Mouse (Mus musculus) layer of hippocampus, adult 8-10 months (tissue): Measurements from ENCODE around the gene Npr3. TPM values are rescaled to one million over a fixed set of nuclear protein-coding genes. Genes with fewer than 3 reads are reported as not detected.
"Not testable (repeated sequence)": the region's sequence is repeated elsewhere in the genome, so short reads cannot be mapped to it uniquely, and the experiment has no call there.

Experiments
- DNase-seq, 2 experiments: peaks; one replicate each; pipeline ENCODE4 v3.0.0; 2022; ENCODE audit warnings: low spot score in 2 of 2
- total RNA-seq, 4 experiments: library from RNA; stranded (reverse); gene quantifications; 2 replicates each; pipeline ENCODE4 v1.2.4; 2022

Npr3 gene
- total RNA-seq, 4 experiments from 2014 or later, result 14.4 to 19.2 (median 18.0) TPM

DNA sequence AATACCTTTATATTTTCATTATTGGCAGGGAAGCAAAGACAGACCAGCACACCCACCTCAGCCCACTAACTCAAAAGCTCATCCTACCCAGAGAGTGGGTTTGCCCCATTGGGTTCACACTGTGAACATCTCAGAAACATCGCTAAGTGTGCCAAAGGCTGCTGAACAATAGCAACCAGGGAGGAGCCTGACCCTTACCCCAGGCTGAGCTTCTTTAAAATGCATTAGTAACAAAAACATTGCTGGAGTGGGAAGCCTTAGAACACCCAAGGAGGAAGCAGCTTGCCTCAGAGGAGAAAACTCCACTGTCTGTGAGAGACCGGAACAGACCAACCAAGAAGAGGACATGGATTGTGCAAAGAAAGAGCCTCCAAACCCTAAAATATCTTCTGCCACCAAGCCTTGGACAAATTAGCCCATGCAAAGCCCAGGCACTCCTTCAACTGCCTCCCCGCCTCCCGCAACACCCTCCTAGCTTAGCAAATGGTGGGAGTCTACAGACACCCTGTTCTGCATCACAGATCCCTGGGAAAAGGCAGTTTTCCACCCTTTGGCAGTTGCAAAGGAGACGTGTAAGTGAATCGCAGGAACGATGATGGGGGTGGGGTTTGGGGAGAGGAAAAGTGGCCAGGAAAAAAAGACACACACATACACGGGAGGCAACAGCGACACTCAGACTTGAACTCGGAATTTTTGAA, 24.4 kb downstream of the Npr3 start:
- DNase-seq, result no peak

GRCm38 (mm10) chr15:11881822-11882221, 25.3 kb downstream of the Npr3 start:
- DNase-seq, result no peak

GRCm38 (mm10) chr15:11878334-11878733, 28.8 kb downstream of the Npr3 start:
- no peak for DNase-seq

GRCm38 (mm10) chr15:11877273-11877672, 29.8 kb downstream of the Npr3 start:
- no peak for DNase-seq

DNA sequence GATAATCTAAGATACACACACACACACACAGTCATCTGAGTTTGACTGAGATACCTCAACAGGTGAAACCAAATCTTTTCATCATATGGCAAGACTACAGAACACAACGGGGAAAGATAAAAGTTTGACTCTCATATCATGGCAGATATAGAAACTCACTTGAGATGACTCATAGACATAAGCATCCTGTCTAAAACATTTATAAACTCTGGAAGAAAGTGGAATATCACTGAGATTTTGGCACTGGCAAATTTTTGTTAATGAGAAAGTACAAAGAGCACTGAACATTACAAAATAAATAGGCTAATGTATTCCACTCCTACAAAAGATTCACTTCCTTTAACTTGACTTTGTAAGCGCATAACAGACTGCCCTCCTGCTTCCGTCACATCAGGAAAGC, 40.2 kb downstream of the Npr3 start:
- no peak for DNase-seq

GRCm38 (mm10) chr15:11863540-11863818, 43.6 kb downstream of the Npr3 start:
- DNase-seq, result no peak

GRCm38 (mm10) chr15:11862785-11863539, 44.1 kb downstream of the Npr3 start:
- peak; percentile 22 to 30 for DNase-seq

DNA sequence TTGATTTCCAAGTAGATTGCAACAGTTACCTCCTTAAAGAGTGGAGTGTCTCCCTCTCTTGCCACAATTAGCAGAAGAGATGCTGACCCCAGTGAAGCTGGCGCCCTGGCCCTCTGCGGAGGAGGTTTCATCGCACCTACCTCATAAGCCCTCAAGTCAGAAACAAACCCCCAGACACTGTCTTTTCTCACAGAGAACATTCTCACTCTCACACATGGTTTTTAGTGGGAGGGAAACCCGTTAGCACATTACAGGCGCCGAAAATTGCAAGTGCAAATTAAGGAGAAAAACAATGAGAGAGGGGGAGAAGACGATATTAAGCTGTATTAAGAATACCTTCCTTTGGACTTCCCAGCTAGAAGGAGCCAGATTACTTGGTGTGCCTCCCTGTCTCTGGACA, 44.8 kb downstream of the Npr3 start:
- DNase-seq, result no peak

GRCm38 (mm10) chr15:11860259-11860658, 46.8 kb downstream of the Npr3 start:
- DNase-seq, result no peak

DNA sequence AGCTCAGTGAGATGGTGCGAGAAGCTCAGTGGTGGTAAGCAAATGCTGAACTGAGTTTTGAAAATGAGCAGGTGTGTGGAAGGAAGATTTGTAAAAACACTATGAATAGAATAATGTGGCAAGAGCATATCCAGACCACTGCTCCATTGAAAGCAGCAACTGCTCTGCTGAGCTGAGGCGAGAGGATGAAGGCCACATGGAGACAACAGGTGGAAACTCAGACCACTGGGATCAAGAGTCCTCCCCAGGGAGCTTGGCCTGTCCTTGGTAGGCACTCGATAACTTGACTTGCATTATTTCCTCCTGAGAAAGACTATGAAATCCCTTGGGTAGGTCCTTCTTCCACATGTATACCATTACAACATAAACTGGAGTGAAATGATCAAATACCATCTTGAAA, 47.3 kb downstream of the Npr3 start:
- no peak for DNase-seq

GRCm38 (mm10) chr15:11858411-11858810, 48.7 kb downstream of the Npr3 start:
- DNase-seq, result peak in 1 of 2 experiments; percentile 38

- DNase-seq, result no peak
These were observed 61.7 kb downstream of the Npr3 start for GRCm38 (mm10) chr15:11845204-11846062.

- no peak for DNase-seq
These were observed 63.0 kb downstream of the Npr3 start for GRCm38 (mm10) chr15:11844115-11844514.

- DNase-seq, result no peak
These were observed 65.3 kb downstream of the Npr3 start for GRCm38 (mm10) chr15:11841828-11842227.

GRCm38 (mm10) chr15:11835913-11836312, 71.2 kb downstream of the Npr3 start:
- no peak for DNase-seq

- not testable (repeated sequence) for DNase-seq
These were observed 84.7 kb downstream of the Npr3 start for GRCm38 (mm10) chr15:11822347-11822746.

DNA sequence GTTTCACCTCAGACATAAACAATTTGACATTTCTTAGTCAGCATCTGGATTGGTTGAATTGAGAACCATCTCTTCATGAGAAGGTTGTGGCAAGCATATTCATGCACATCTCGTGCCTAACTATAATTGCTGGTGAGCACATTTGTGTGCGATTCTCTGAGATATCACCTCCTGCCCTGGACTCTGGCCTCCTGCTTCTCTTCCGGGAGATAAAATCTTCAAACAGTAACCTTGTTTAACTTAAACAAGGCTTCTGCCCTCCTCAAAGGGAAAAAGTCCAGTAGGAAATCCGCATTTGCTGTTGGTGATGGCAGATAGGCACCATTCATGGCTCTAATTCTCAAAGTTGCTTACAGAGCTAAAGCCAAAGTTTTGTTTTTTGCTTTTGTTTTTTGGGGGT, 91.5 kb downstream of the Npr3 start:
- no peak for DNase-seq

- no peak for DNase-seq
These were observed 103.5 kb downstream of the Npr3 start for GRCm38 (mm10) chr15:11803576-11803975.

GRCm38 (mm10) chr15:11801863-11802722, 105.0 kb downstream of the Npr3 start:
- peak; percentile 25 to 39 for DNase-seq

- DNase-seq, result no peak
These were observed 112.5 kb downstream of the Npr3 start for GRCm38 (mm10) chr15:11794632-11795031.
